Mouse (Mus musculus) gastrocnemius, adult 8-10 months (tissue): Measurements from ENCODE around the gene Aqp7. TPM values are rescaled to one million over a fixed set of nuclear protein-coding genes. Genes with fewer than 3 reads are reported as not detected.
"Not testable (repeated sequence)": the region's sequence is repeated elsewhere in the genome, so short reads cannot be mapped to it uniquely, and the experiment has no call there.

ENCODE experiments used
- DNase-seq, 2 experiments: peaks; one replicate each; pipeline ENCODE4 v3.0.0; 2022; ENCODE audit warnings: low spot score in 2 of 2
- total RNA-seq, 4 experiments: library from RNA; stranded (reverse); gene quantifications; 2 replicates each; pipeline ENCODE4 v1.2.4; 2022

The Aqp7 gene
- 1 to 10 TPM; 5.4 to 9.4 (median 7.2) TPM for total RNA-seq

GRCm38 (mm10) chr4:41047524-41048271, at the start of gene Aqp7:
Aqp7 (minus strand) TSS chr4:41048139.
- DNase-seq = no peak

GRCm38 (mm10) chr4:41097381-41097780, 49.4 kb upstream of the Aqp7 start:
- DNase-seq = no peak

- DNase-seq = no peak
These were observed 48.9 kb upstream of the Aqp7 start for GRCm38 (mm10) chr4:41096794-41097193.

- DNase-seq = no peak
These were observed 48.2 kb upstream of the Aqp7 start for GRCm38 (mm10) chr4:41096169-41096568.

GRCm38 (mm10) chr4:41094361-41094760, 46.4 kb upstream of the Aqp7 start:
- DNase-seq = no peak

GRCm38 (mm10) chr4:41092958-41093357, 45.0 kb upstream of the Aqp7 start:
- no peak for DNase-seq

GRCm38 (mm10) chr4:41091391-41091790, 43.5 kb upstream of the Aqp7 start:
- DNase-seq = no peak

- no peak for DNase-seq
These were observed 41.8 kb upstream of the Aqp7 start for GRCm38 (mm10) chr4:41089705-41090104.

GRCm38 (mm10) chr4:41089189-41089588, 41.2 kb upstream of the Aqp7 start:
- no peak for DNase-seq

GRCm38 (mm10) chr4:41087459-41088298, 39.7 kb upstream of the Aqp7 start:
- no peak for DNase-seq

- no peak for DNase-seq
These were observed 39.0 kb upstream of the Aqp7 start for GRCm38 (mm10) chr4:41086947-41087346.

GRCm38 (mm10) chr4:41084819-41085218, 36.9 kb upstream of the Aqp7 start:
- DNase-seq = no peak

GRCm38 (mm10) chr4:41082803-41083202, 34.9 kb upstream of the Aqp7 start:
- DNase-seq = not testable (repeated sequence)

- no peak for DNase-seq
These were observed 33.8 kb upstream of the Aqp7 start for GRCm38 (mm10) chr4:41081733-41082132.

- DNase-seq = no peak
These were observed 30.8 kb upstream of the Aqp7 start for GRCm38 (mm10) chr4:41078726-41079125.

- no peak for DNase-seq
These were observed 26.5 kb upstream of the Aqp7 start for GRCm38 (mm10) chr4:41074461-41074860.

- DNase-seq = no peak
These were observed 25.3 kb upstream of the Aqp7 start for GRCm38 (mm10) chr4:41073008-41073817.

GRCm38 (mm10) chr4:41071500-41072429, 23.8 kb upstream of the Aqp7 start:
- DNase-seq = no peak

GRCm38 (mm10) chr4:41065196-41065595, 17.3 kb upstream of the Aqp7 start:
- DNase-seq = no peak

GRCm38 (mm10) chr4:41063894-41064673, 16.1 kb upstream of the Aqp7 start:
- no peak for DNase-seq
